ENCODE assay signal across 8 mouse cellular contexts in genomic region chr11:74924149-74924548, GRCm38 (mm10). TPM values are rescaled to one million over a fixed set of nuclear protein-coding genes. Genes with fewer than 3 reads are reported as not detected.
DNase-seq lines count a peak whose midpoint lies in the region; ATAC-seq lines count a peak whose summit lies in the region.

No protein-coding gene starts in this region.

- no peak overlapping the region for H3K27ac ChIP-seq in forebrain, embryonic 10.5 days
- no peak overlapping the region for H3K27ac ChIP-seq in forebrain, embryonic 14.5 days (ENCODE audit: low read depth, low read length)
- no peak overlapping the region for H3K27ac ChIP-seq in embryonic facial prominence, embryonic 12.5 days
- no peak overlapping the region for H3K27ac ChIP-seq in liver, embryonic 12.5 days

- 59% methylated on average over 4 of the region's 4 CpGs for WGBS in forebrain, embryonic 10.5 days
- WGBS in forebrain, embryonic 14.5 days, result 71% methylated on average over 4 of the region's 4 CpGs
- WGBS in embryonic facial prominence, embryonic 12.5 days, result 56% methylated on average over 4 of the region's 4 CpGs
- WGBS in liver, embryonic 12.5 days (ENCODE audit: insufficient replicate concordance), result 50% methylated on average over 4 of the region's 4 CpGs

- peaks cover 22% of the 10 kb centered on the region for H3K4me1 ChIP-seq in forebrain, embryonic 10.5 days
- peaks cover 16% of the 10 kb centered on the region for H3K4me1 ChIP-seq in forebrain, embryonic 14.5 days (ENCODE audit: control insufficient read depth, insufficient read depth, low read length)
- H3K4me1 ChIP-seq in embryonic facial prominence, embryonic 12.5 days, result peaks cover 16% of the 10 kb centered on the region
- peaks cover 34% of the 10 kb centered on the region for H3K4me1 ChIP-seq in liver, embryonic 12.5 days

- H3K4me2 ChIP-seq in forebrain, embryonic 14.5 days (ENCODE audit: low read length), result no peak overlapping the region
- peak overlapping the region; percentile 57 for H3K4me2 ChIP-seq in embryonic facial prominence, embryonic 12.5 days (replicated peaks)
- H3K4me2 ChIP-seq in liver, embryonic 12.5 days, result peak overlapping the region; percentile 82

- H3K9me3 ChIP-seq in forebrain, embryonic 10.5 days, result no peaks in the 10 kb centered on the region
- no peaks in the 10 kb centered on the region for H3K9me3 ChIP-seq in forebrain, embryonic 14.5 days (replicated peaks; ENCODE audit: control insufficient read depth, low read length)
- no peaks in the 10 kb centered on the region for H3K9me3 ChIP-seq in embryonic facial prominence, embryonic 12.5 days
- H3K9me3 ChIP-seq in liver, embryonic 12.5 days (replicated peaks), result no peaks in the 10 kb centered on the region

- H3K9ac ChIP-seq in forebrain, embryonic 14.5 days (ENCODE audit: low read length), result no peak overlapping the region
- H3K9ac ChIP-seq in embryonic facial prominence, embryonic 12.5 days, result no peak overlapping the region
- H3K9ac ChIP-seq in liver, embryonic 12.5 days, result no peak overlapping the region

- peak; percentile 25 for DNase-seq in forebrain, embryonic 10.5 days (ENCODE audit: extremely low spot score, low spot score)
- DNase-seq in forebrain, embryonic 14.5 days (ENCODE audit: low spot score), result no peak
- peak; percentile 21 for DNase-seq in right cerebral cortex, postnatal 4 days
- no peak for DNase-seq in right cerebral cortex, postnatal 10 days (ENCODE audit: low spot score in 2 of 2)
- DNase-seq in splenic B cell, adult 2 months (ENCODE audit: low read depth, low spot score), result peak; percentile 48
- no peak for DNase-seq in right cerebral cortex, adult 2 months (ENCODE audit: low spot score in 2 of 2)

- peaks cover 16% of the 10 kb centered on the region for H3K36me3 ChIP-seq in forebrain, embryonic 10.5 days (replicated peaks)
- peaks cover 3% of the 10 kb centered on the region for H3K36me3 ChIP-seq in forebrain, embryonic 14.5 days (ENCODE audit: control insufficient read depth, insufficient read depth, low read length)
- peaks cover 3% of the 10 kb centered on the region; the same call in 1 of the 2 replicates for H3K36me3 ChIP-seq in embryonic facial prominence, embryonic 12.5 days
- peaks cover 4% of the 10 kb centered on the region for H3K36me3 ChIP-seq in liver, embryonic 12.5 days
- H3K36me3 ChIP-seq in splenic B cell, adult 2 months (ENCODE audit: control insufficient read depth, insufficient read depth, low read length, poor library complexity, severe bottlenecking), result no peaks in the 10 kb centered on the region; the same call in 1 of the 2 replicates

- no peaks in the 10 kb centered on the region for H3K27me3 ChIP-seq in forebrain, embryonic 10.5 days (ENCODE audit: poor library complexity, severe bottlenecking)
- no peaks in the 10 kb centered on the region for H3K27me3 ChIP-seq in forebrain, embryonic 14.5 days (replicated peaks; ENCODE audit: control insufficient read depth, insufficient read depth, low read length)
- H3K27me3 ChIP-seq in embryonic facial prominence, embryonic 12.5 days, result no peaks in the 10 kb centered on the region
- no peaks in the 10 kb centered on the region for H3K27me3 ChIP-seq in liver, embryonic 12.5 days (replicated peaks)
- H3K27me3 ChIP-seq in splenic B cell, adult 2 months (ENCODE audit: control insufficient read depth, insufficient read depth, low read length, poor library complexity, severe bottlenecking), result no peaks in the 10 kb centered on the region

- H3K4me3 ChIP-seq in forebrain, embryonic 10.5 days, result peak overlapping the region; percentile 97; the same call in 1 of the 2 replicates
- H3K4me3 ChIP-seq in forebrain, embryonic 14.5 days (ENCODE audit: low read depth, low read length), result no peak overlapping the region
- 0 out of 2 replicates have a peak overlapping the region, but pooled peaks have one; percentile 80 for H3K4me3 ChIP-seq in embryonic facial prominence, embryonic 12.5 days
- peak overlapping the region; percentile 98; the same call in 1 of the 2 replicates for H3K4me3 ChIP-seq in liver, embryonic 12.5 days

- no peak for ATAC-seq in forebrain, embryonic 14.5 days
- no peak for ATAC-seq in embryonic facial prominence, embryonic 12.5 days (ENCODE audit: insufficient number of reproducible peaks, insufficient read depth, low FRiP score, low TSS enrichment)
- ATAC-seq in liver, embryonic 12.5 days, result no peak

RNA-seq across cellular contexts. Expression of gene Smg6, which starts 1.5 kb away (rescaled TPM):
- polyA plus RNA-seq in forebrain, embryonic 10.5 days (2016; fragmentation: Nextera tagmentation; extraction: Ambion mirVana), result 18.3 and 18.5 TPM in 2 replicates
- polyA plus RNA-seq in forebrain, embryonic 14.5 days (2014; fragmentation: Nextera tagmentation; extraction: Ambion mirVana), result 12.9 and 13.7 TPM in 2 replicates
- polyA plus RNA-seq in embryonic facial prominence, embryonic 12.5 days (2016; fragmentation: Nextera tagmentation; extraction: Ambion mirVana), result 23.3 and 24.1 TPM in 2 replicates
- 7.7 and 7.8 TPM in 2 replicates for polyA plus RNA-seq in liver, embryonic 12.5 days (2016; fragmentation: Nextera tagmentation; extraction: Ambion mirVana)

RNA-seq across cellular contexts. Expression of gene Srr, which starts 1.6 kb away (rescaled TPM):
- 15.6 and 16.7 TPM in 2 replicates for polyA plus RNA-seq in forebrain, embryonic 10.5 days (2016; fragmentation: Nextera tagmentation; extraction: Ambion mirVana)
- polyA plus RNA-seq in forebrain, embryonic 14.5 days (2014; fragmentation: Nextera tagmentation; extraction: Ambion mirVana), result 45.9 and 56.0 TPM in 2 replicates
- polyA plus RNA-seq in embryonic facial prominence, embryonic 12.5 days (2016; fragmentation: Nextera tagmentation; extraction: Ambion mirVana), result 29.9 and 30.0 TPM in 2 replicates
- polyA plus RNA-seq in liver, embryonic 12.5 days (2016; fragmentation: Nextera tagmentation; extraction: Ambion mirVana), result 4.9 and 6.5 TPM in 2 replicates

RNA-seq across cellular contexts. Expression of gene Tsr1, which starts 26.3 kb away (rescaled TPM):
- polyA plus RNA-seq in forebrain, embryonic 10.5 days (2016; fragmentation: Nextera tagmentation; extraction: Ambion mirVana), result 63.0 and 66.1 TPM in 2 replicates
- polyA plus RNA-seq in forebrain, embryonic 14.5 days (2014; fragmentation: Nextera tagmentation; extraction: Ambion mirVana), result 33.2 and 38.2 TPM in 2 replicates
- polyA plus RNA-seq in embryonic facial prominence, embryonic 12.5 days (2016; fragmentation: Nextera tagmentation; extraction: Ambion mirVana), result 39.2 and 44.5 TPM in 2 replicates
- polyA plus RNA-seq in liver, embryonic 12.5 days (2016; fragmentation: Nextera tagmentation; extraction: Ambion mirVana), result 45.5 and 47.1 TPM in 2 replicates

RNA-seq across cellular contexts. Expression of gene Sgsm2, which starts 27.3 kb away (rescaled TPM):
- polyA plus RNA-seq in forebrain, embryonic 10.5 days (2016; fragmentation: Nextera tagmentation; extraction: Ambion mirVana), result 6.5 and 6.8 TPM in 2 replicates
- 8.3 and 10.6 TPM in 2 replicates for polyA plus RNA-seq in forebrain, embryonic 14.5 days (2014; fragmentation: Nextera tagmentation; extraction: Ambion mirVana)
- 7.5 and 7.9 TPM in 2 replicates for polyA plus RNA-seq in embryonic facial prominence, embryonic 12.5 days (2016; fragmentation: Nextera tagmentation; extraction: Ambion mirVana)
- 2.6 and 2.9 TPM in 2 replicates for polyA plus RNA-seq in liver, embryonic 12.5 days (2016; fragmentation: Nextera tagmentation; extraction: Ambion mirVana)

Comparison
In these comparisons a context has a peak if more than half of its experiments do, and no peak if none do; other contexts are left out.
1. DNase-seq: peak in forebrain, embryonic 10.5 days (single experiment), right cerebral cortex, postnatal 4 days (single experiment) and splenic B cell, adult 2 months (single experiment); none in forebrain, embryonic 14.5 days (single experiment), right cerebral cortex, postnatal 10 days (0 of 2) and right cerebral cortex, adult 2 months (0 of 2).